20 mouse cellular contexts compared by ENCODE assay signal in genomic region chr4:123296148-123296534, GRCm38 (mm10). TPM values are rescaled to one million over a fixed set of nuclear protein-coding genes. Genes with fewer than 3 reads are reported as not detected.
"Had no signal": no experiment of that assay in that cellular context is flagged by ENCODE, and none has a peak within 500 bp of the region (broad histone marks: within the 10 kb centered on the region; RNA-seq: fewer than 3 reads in every experiment).

No protein-coding gene starts in this region.

- H3K9ac ChIP-seq: liver, embryonic 12.5 days; liver, postnatal 0 days; lung, embryonic 15.5 days; neural tube, embryonic 15.5 days had no signal

- H3K27ac ChIP-seq: left cerebral cortex, adult 2 months; limb, embryonic 10.5 days; liver, embryonic 12.5 days; lung, embryonic 15.5 days; macrophage; neural tube, embryonic 15.5 days had no signal

- DNase-seq: kidney, adult 8-10 months; kidney, postnatal 25 days; liver, postnatal 0 days; lung, postnatal 14 days; midbrain, embryonic 14.5 days; right cerebral cortex, adult 18-20 months; right cerebral cortex, postnatal 25 days; thymus, adult 18-20 months; thymus, postnatal 14 days had no signal

- H3K4me1 ChIP-seq: limb, embryonic 10.5 days; lung, embryonic 15.5 days; neural tube, embryonic 15.5 days had no signal

- H3K9me3 ChIP-seq: limb, embryonic 10.5 days; liver, embryonic 12.5 days; lung, embryonic 15.5 days; neural tube, embryonic 15.5 days had no signal

- ATAC-seq: liver, embryonic 12.5 days; liver, postnatal 0 days had no signal

- H3K27me3 ChIP-seq: liver, embryonic 12.5 days; lung, embryonic 15.5 days; neural tube, embryonic 15.5 days had no signal

- H3K4me3 ChIP-seq: left cerebral cortex, adult 2 months; limb, embryonic 10.5 days; liver, embryonic 12.5 days; lung, embryonic 15.5 days; myocyte; neural tube, embryonic 15.5 days had no signal

- H3K4me2 ChIP-seq: liver, embryonic 12.5 days; lung, embryonic 15.5 days; neural tube, embryonic 15.5 days had no signal

RNA-seq across cellular contexts. Expression of gene Oxct2a, which starts 27.3 kb away (rescaled TPM):
- total RNA-seq: layer of hippocampus, postnatal 25 days; left cerebral cortex, adult 2 months; left cerebral cortex, postnatal 14 days had no signal
- polyA plus RNA-seq: limb, embryonic 10.5 days; liver, postnatal 0 days; lung, embryonic 15.5 days; macrophage; midbrain, embryonic 14.5 days; neural tube, embryonic 11.5 days; stomach, embryonic 14.5 days had no signal

RNA-seq across cellular contexts. Expression of gene Bmp8a, which starts 46.9 kb away (rescaled TPM):
- polyA plus RNA-seq: macrophage; stomach, embryonic 14.5 days had no signal
